Mouse (Mus musculus): ENCODE measurements around the gene Wdr38. TPM values are rescaled to one million over a fixed set of nuclear protein-coding genes. Genes with fewer than 3 reads are reported as not detected.

Gene Wdr38
- polyA plus RNA-seq, 1 experiment from 2014 or later: 1.4 TPM

DNA sequence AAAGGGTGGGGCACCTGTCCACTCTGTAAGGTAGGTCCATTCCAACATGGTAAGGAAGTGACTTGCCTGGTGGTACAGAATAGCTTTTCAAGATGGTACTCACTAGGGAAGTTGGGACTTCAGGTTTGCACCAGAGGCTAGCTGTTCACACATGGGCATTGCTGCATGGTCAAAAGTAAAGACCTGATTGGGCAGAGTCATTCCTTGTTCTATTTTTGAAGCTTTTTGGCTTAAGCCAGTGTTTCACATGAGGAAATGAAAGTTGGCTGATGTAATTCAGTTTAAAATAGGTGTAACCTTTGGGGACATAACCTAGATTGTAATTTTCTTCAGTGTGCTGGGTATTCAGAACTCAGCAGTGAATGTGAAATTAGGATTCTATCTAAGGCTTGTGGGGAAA is 14.0 kb downstream of the Wdr38 start:
- no peaks in the 10 kb centered on the region for H3K27me3 ChIP-seq (ENCODE audit: control insufficient read depth, insufficient read depth, low read length)
- H3K4me1 ChIP-seq (ENCODE audit: control insufficient read depth, insufficient read depth, low read length): peaks cover 16% of the 10 kb centered on the region
- no peak for DNase-seq (ENCODE audit: low spot score, missing footprints)
- no peak overlapping the region for H3K4me3 ChIP-seq (ENCODE audit: low read depth, low read length)
- ATAC-seq (ENCODE audit: low FRiP score): no peak
- no peak overlapping the region for H3K4me2 ChIP-seq
- H3K9ac ChIP-seq (ENCODE audit: low read length): no peak overlapping the region
- no peak overlapping the region for H3K27ac ChIP-seq (ENCODE audit: low read depth, low read length)
- H3K36me3 ChIP-seq (ENCODE audit: control insufficient read depth, insufficient read depth, low read length): peaks cover 13% of the 10 kb centered on the region
- H3K9me3 ChIP-seq (ENCODE audit: control insufficient read depth, low read length): no peaks in the 10 kb centered on the region

- no peaks in the 10 kb centered on the region for H3K27me3 ChIP-seq (ENCODE audit: control insufficient read depth, insufficient read depth, low read length)
- no peak for ATAC-seq (ENCODE audit: low FRiP score)
- no peak overlapping the region for H3K9ac ChIP-seq (ENCODE audit: low read length)
- H3K27ac ChIP-seq (ENCODE audit: low read depth, low read length): no peak overlapping the region
- no peak overlapping the region for H3K4me3 ChIP-seq (ENCODE audit: low read depth, low read length)
- 92% methylated on average over 3 of the region's 3 CpGs for WGBS
- peaks cover 17% of the 10 kb centered on the region for H3K36me3 ChIP-seq (ENCODE audit: control insufficient read depth, insufficient read depth, low read length)
- H3K9me3 ChIP-seq (ENCODE audit: control insufficient read depth, low read length): no peaks in the 10 kb centered on the region
- H3K4me2 ChIP-seq: no peak overlapping the region
- peaks cover 16% of the 10 kb centered on the region for H3K4me1 ChIP-seq (ENCODE audit: control insufficient read depth, insufficient read depth, low read length)
- DNase-seq (ENCODE audit: low spot score, missing footprints): no peak
Measured at GRCm38 (mm10) chr2:39011971-39012370, 14.7 kb downstream of the Wdr38 start.

DNA sequence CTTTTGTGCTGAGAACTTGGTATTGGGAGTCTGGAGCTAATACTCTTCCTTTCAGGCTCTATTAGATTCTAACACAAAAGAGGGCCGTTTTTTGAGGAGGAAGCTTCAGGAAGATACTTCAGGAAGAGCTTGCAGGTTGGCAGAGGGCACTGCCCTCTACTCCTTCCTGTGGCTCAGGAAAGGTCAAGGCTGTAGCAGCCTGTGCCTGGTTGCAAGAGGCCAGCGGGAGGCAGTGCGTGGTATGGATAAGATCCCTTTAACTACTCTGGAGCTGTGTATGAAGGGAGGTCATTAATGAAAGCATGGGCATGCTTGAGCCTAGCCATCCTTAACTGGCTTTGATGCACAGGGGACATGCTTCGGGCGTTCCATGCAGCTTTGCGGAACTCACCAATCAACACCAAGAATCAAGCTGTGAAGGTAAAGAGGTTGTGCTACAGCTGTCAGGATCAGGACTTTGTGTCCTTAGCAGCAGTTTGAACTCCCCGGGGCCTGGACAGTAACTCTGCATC is 15.5 kb downstream of the Wdr38 start:
- DNase-seq (ENCODE audit: low spot score, missing footprints) (no peak), ATAC-seq (ENCODE audit: low FRiP score) (no peak)
- peaks cover 12% of the 10 kb centered on the region for H3K4me1 ChIP-seq (ENCODE audit: control insufficient read depth, insufficient read depth, low read length)
- peaks cover 17% of the 10 kb centered on the region for H3K36me3 ChIP-seq (ENCODE audit: control insufficient read depth, insufficient read depth, low read length)
- WGBS: 88% methylated on average over 7 of the region's 7 CpGs
- no peak overlapping the region for H3K4me3 ChIP-seq (ENCODE audit: low read depth, low read length)
- H3K9me3 ChIP-seq (ENCODE audit: control insufficient read depth, low read length): no peaks in the 10 kb centered on the region
- H3K4me2 ChIP-seq: no peak overlapping the region
- no peak overlapping the region for H3K27ac ChIP-seq (ENCODE audit: low read depth, low read length)
- no peak overlapping the region for H3K9ac ChIP-seq (ENCODE audit: low read length)
- no peaks in the 10 kb centered on the region for H3K27me3 ChIP-seq (ENCODE audit: control insufficient read depth, insufficient read depth, low read length)

GRCm38 (mm10) chr2:39016581-39016980 is 19.3 kb downstream of the Wdr38 start:
- ATAC-seq (ENCODE audit: low FRiP score): no peak
- Histone ChIP-seq H3K9me3 (ENCODE audit: control insufficient read depth, low read length) (no peaks in the 10 kb centered on the region), H3K4me2 (no peak overlapping the region), H3K4me3 (ENCODE audit: low read depth, low read length) (no peak overlapping the region), H3K27me3 (ENCODE audit: control insufficient read depth, insufficient read depth, low read length) (no peaks in the 10 kb centered on the region), H3K9ac (ENCODE audit: low read length) (no peak overlapping the region), H3K36me3 (ENCODE audit: control insufficient read depth, insufficient read depth, low read length) (peaks cover 33% of the 10 kb centered on the region), H3K27ac (ENCODE audit: low read depth, low read length) (no peak overlapping the region), H3K4me1 (ENCODE audit: control insufficient read depth, insufficient read depth, low read length) (no peaks in the 10 kb centered on the region)
- no peak for DNase-seq (ENCODE audit: low spot score, missing footprints)
- WGBS: 77% methylated on average over 3 of the region's 3 CpGs

DNA sequence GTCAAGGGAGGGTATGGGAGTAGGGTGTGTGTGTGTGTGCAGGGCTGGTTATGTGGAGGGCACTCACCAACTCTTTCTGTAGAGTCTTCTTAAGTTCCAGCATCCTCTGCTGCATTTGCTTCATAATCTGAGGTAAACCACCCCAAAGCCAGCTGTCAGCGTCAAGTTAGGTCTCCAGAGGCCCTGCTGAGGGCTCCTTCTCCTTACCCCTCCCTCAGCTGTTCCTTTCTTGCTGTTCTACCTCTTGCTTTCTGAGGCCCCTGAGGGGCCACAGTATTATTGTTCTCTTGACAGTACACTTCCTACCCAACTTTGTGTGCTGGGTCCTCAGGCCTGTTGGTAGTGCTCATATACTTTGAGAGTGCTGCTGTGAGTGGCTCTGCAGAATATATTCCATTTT is 22.7 kb downstream of the Wdr38 start:
- WGBS: 100% methylated on average over 1 of the region's 1 CpGs
- DNase-seq (ENCODE audit: low spot score, missing footprints) (no peak), ATAC-seq (ENCODE audit: low FRiP score) (no peak)
- H3K4me2 ChIP-seq: no peak overlapping the region
- no peaks in the 10 kb centered on the region for H3K27me3 ChIP-seq (ENCODE audit: control insufficient read depth, insufficient read depth, low read length)
- no peak overlapping the region for H3K27ac ChIP-seq (ENCODE audit: low read depth, low read length)
- no peak overlapping the region for H3K4me3 ChIP-seq (ENCODE audit: low read depth, low read length)
- peaks cover 40% of the 10 kb centered on the region; the same call in 1 of the 2 replicates for H3K36me3 ChIP-seq (ENCODE audit: control insufficient read depth, insufficient read depth, low read length)
- H3K4me1 ChIP-seq (ENCODE audit: control insufficient read depth, insufficient read depth, low read length): no peaks in the 10 kb centered on the region
- H3K9ac ChIP-seq (ENCODE audit: low read length): no peak overlapping the region
- H3K9me3 ChIP-seq (ENCODE audit: control insufficient read depth, low read length): no peaks in the 10 kb centered on the region

DNA sequence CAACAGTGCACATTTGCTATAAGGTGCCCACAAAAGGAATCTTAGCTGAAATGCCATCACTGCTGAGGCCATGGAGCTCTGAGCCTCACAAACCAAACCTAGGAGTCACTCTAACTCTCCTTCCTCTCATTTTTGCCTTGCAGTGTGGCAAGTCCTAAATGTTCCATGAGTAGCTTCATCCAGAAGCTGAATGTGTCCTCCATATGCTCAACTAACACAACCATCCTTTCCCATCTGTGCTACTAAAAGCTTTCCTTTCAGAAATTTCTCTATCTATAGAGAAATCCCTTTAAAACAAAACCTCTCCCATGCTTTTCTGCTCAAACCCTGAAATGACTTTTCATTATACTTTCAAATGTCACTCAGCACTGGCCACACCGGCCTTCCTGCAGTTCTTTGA is 34.3 kb downstream of the Wdr38 start:
- H3K4me2 ChIP-seq: no peak overlapping the region
- peaks cover 18% of the 10 kb centered on the region for H3K36me3 ChIP-seq (ENCODE audit: control insufficient read depth, insufficient read depth, low read length)
- WGBS: 81% methylated on average over 1 of the region's 1 CpGs
- H3K9me3 ChIP-seq (ENCODE audit: control insufficient read depth, low read length): no peaks in the 10 kb centered on the region
- DNase-seq (ENCODE audit: low spot score, missing footprints) (no peak), ATAC-seq (ENCODE audit: low FRiP score) (no peak)
- H3K4me1 ChIP-seq (ENCODE audit: control insufficient read depth, insufficient read depth, low read length): no peaks in the 10 kb centered on the region
- no peak overlapping the region for H3K27ac ChIP-seq (ENCODE audit: low read depth, low read length)
- no peak overlapping the region for H3K9ac ChIP-seq (ENCODE audit: low read length)
- no peaks in the 10 kb centered on the region for H3K27me3 ChIP-seq (ENCODE audit: control insufficient read depth, insufficient read depth, low read length)
- no peak overlapping the region for H3K4me3 ChIP-seq (ENCODE audit: low read depth, low read length)

GRCm38 (mm10) chr2:39040215-39040614 is 42.9 kb downstream of the Wdr38 start:
- WGBS: 94% methylated on average over 1 of the region's 1 CpGs
- Histone ChIP-seq H3K9me3 (ENCODE audit: control insufficient read depth, low read length) (no peaks in the 10 kb centered on the region), H3K4me3 (ENCODE audit: low read depth, low read length) (no peak overlapping the region), H3K9ac (ENCODE audit: low read length) (no peak overlapping the region), H3K27ac (ENCODE audit: low read depth, low read length) (no peak overlapping the region), H3K4me1 (ENCODE audit: control insufficient read depth, insufficient read depth, low read length) (no peaks in the 10 kb centered on the region), H3K36me3 (ENCODE audit: control insufficient read depth, insufficient read depth, low read length) (peaks cover 15% of the 10 kb centered on the region; the same call in 1 of the 2 replicates), H3K27me3 (ENCODE audit: control insufficient read depth, insufficient read depth, low read length) (no peaks in the 10 kb centered on the region), H3K4me2 (no peak overlapping the region)
- ATAC-seq (ENCODE audit: low FRiP score) (no peak), DNase-seq (ENCODE audit: low spot score, missing footprints) (peak; percentile 44)

DNA sequence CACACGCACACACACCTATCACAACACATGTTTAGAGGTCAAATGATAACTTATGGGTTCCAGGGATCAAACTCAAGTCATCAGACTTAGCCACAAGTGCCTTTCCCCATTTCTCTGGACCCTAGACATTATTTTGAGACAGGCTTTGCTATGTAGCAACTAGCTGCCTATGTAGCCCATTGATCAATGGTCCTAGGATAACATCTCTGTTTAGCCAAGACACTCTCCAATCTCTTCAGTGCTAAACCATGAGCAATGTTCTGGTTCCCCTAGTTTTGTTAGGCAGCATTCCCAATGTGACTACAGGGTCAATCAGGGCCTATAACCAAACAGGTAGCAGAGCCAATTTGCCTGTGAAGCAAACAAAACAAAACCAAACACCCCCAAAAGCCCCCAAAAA is 51.2 kb downstream of the Wdr38 start:
- no peak overlapping the region for H3K9ac ChIP-seq (ENCODE audit: low read length)
- H3K9me3 ChIP-seq (ENCODE audit: control insufficient read depth, low read length): no peaks in the 10 kb centered on the region
- ATAC-seq (ENCODE audit: low FRiP score) (no peak), DNase-seq (ENCODE audit: low spot score, missing footprints) (peak; percentile 78)
- no peak overlapping the region for H3K27ac ChIP-seq (ENCODE audit: low read depth, low read length)
- peaks cover 9% of the 10 kb centered on the region for H3K36me3 ChIP-seq (ENCODE audit: control insufficient read depth, insufficient read depth, low read length)
- H3K4me1 ChIP-seq (ENCODE audit: control insufficient read depth, insufficient read depth, low read length): no peaks in the 10 kb centered on the region
- no peak overlapping the region for H3K4me2 ChIP-seq
- no peak overlapping the region for H3K4me3 ChIP-seq (ENCODE audit: low read depth, low read length)
- WGBS: 91% methylated on average over 1 of the region's 1 CpGs
- no peaks in the 10 kb centered on the region for H3K27me3 ChIP-seq (ENCODE audit: control insufficient read depth, insufficient read depth, low read length)
